Mouse (Mus musculus): ENCODE measurements around the gene Slc16a2.

DNA sequence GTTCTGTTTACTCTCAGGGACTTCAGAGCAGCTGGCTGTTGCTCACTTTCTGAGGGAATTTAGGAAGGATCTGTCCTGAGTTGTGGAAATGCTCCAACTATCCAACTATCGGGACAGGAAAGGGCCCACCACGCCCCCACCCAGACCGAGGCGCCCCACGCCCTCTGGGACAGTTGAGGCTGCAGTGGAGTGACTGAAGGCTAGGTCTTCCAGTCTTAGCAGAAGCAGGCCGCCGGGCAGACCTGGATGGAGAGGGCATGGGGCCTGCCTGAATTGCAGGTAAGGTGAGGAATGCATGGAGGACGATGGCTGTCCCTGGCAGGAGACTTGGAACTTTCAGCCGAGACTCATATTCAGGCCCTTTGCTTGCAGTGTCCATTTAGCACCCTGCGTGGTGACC, 127.4 kb downstream of the Slc16a2 start:
- TF ChIP-seq CTCF (IDR thresholded peaks at IDR 0.05; ENCODE audit: borderline replicate concordance, insufficient read depth, low read length) = no peak
- no peak for TF ChIP-seq POLR2A (IDR thresholded peaks at IDR 0.05; ENCODE audit: low read depth, low read length)
